Mouse (Mus musculus): Measurements from ENCODE around the gene Trat1. TPM values are rescaled to one million over a fixed set of nuclear protein-coding genes. Genes with fewer than 3 reads are reported as not detected.

Trat1 gene
- polyA plus RNA-seq, 1 experiment, result 0.09 TPM

DNA sequence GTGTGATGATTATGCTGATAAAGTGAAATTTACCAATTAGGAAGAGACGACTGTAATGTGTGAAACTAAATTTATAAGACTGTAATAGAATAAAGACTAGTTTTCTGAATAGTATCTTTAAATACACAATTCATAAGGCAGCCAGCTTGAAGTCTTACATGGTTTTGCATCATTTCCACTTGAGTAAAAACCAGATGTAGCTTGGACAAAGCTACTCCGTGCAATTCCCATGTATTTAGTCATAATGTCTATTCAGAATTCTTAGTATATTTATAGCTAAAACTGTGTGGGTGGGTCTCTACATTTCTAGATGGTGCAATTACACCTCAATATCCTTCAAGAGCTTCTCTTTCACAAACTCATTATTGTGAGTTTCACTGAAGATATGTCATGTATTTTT lies 33.4 kb downstream of the Trat1 start:
- DNase-seq (ENCODE audit: low read depth, low spot score), result no peak
- 75% methylated on average over 2 of the region's 2 CpGs for WGBS

DNA sequence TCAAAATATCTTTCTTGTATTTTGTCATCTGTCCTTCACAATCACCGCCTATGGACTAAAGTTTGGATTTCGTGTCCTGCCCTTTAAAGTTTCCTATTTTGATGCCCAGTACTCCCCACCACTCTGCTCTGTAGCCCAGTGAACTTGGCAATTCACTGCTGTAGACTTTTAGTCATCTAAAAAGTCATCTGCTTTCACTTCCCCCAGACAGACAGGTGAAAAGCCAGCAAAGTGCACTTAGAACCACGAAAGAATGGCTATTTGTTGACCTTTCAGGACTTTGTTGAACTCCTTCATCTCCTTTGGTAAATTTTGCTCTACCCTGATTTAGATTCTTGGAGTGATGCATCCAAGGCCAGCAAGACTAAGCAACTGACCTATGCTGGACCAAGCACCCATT lies 34.9 kb downstream of the Trat1 start:
- no peak for DNase-seq (ENCODE audit: low read depth, low spot score)
- 74% methylated on average over 3 of the region's 3 CpGs for WGBS

DNA sequence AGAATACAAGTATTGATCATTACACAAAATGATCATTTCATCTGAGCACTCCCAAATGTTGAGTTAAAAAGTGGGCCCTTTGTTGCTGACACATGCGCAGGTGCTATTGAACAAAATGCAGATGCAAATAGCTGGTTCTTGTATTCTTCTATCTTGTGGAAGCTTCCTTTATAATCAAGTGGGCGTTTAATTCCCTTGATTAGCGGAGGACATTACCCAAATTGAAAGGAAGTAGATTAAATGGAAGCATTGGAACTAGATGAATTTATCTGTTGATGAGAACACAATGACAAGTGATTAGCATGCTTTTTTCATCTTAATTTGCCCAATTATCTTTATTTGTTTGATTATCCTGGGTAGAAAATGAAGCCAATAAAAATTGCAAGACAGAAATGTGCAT lies 51.6 kb downstream of the Trat1 start:
- DNase-seq (ENCODE audit: low read depth, low spot score), result no peak
- WGBS, result 89% methylated on average over 3 of the region's 3 CpGs

DNA sequence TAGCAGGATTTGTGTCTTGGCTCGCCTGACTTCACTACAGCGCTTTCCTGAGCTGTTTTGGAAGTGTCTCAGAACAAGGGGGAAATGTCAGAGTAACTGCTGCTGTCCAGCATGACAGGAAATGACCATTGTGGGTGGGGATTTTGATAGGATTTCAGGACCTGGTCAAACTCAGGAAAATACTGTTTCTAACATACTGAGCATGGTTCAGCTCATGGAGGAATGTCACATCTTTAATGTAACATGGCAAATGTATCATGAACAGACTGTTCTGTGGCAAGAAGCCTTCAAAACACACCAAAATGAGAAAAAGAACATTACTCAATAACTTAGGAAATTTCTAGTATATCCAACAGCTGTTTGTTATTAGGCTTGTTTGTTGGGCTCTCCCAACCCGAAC lies 52.1 kb downstream of the Trat1 start:
- WGBS, result 76% methylated on average over 3 of the region's 3 CpGs
- DNase-seq (ENCODE audit: low read depth, low spot score), result no peak

DNA sequence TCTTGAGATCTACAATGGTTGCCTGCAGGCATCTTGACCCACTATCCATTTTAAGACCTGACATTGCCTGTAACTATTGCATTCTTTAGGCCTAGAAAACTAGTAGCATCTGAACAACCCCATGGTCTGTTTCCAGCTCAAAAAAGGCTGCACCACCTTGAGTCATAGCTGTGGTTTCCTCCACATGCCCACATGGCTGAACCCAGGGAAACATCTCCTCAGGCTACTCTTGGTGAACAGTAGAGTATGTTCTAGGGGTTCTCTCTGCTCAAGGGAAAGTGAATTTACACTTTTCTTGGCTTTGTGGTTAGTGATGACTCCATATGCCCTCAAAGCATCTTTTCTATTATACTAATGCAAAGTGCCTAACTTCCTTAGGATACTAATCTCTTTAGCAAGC lies 55.5 kb downstream of the Trat1 start:
- DNase-seq (ENCODE audit: low read depth, low spot score), result no peak

DNA sequence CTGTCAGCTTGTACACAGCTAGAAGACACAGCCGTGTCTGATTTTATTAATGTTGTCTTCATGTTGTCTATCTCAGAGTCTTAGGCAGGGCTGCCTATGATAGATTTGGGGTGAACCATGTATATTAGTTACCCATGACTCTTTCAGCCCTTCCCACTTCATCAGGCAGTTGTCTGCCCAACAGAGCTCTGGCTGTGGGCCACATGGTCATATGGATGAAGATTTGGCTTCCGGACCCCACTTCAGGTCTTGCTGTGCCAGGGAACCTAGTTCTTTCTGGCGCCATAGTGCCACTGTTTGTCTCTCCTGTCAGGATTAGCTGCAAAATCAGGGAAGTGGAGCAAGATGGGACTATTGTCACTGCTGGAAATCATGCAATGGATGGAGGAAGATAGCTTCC lies 69.9 kb downstream of the Trat1 start:
- no peak for DNase-seq (ENCODE audit: low read depth, low spot score)
- 88% methylated on average over 3 of the region's 3 CpGs for WGBS

Other genes with a start within 250 kb of the Trat1 start
- gene Retnlb, start 44.8 kb upstream of the Trat1 start, polyA plus RNA-seq (2012; rRNA removed), result 2.6 and 15.9 TPM in 2 replicates
- 5.2 and 6.3 TPM in 2 replicates for gene Retnla, start 70.5 kb upstream of the Trat1 start, polyA plus RNA-seq (2012; rRNA removed)
- gene Retnlg, start 100.6 kb upstream of the Trat1 start, polyA plus RNA-seq (2012; rRNA removed), result 5.3 and 8.2 TPM in 2 replicates
- gene Dzip3, start 222.1 kb upstream of the Trat1 start, polyA plus RNA-seq (2012; rRNA removed), result 1.1 TPM in 2 replicates
- 2.4 and 4.8 TPM in 2 replicates for gene Cip2a, start 222.2 kb upstream of the Trat1 start, polyA plus RNA-seq (2012; rRNA removed)

Measured in large intestine, adult 2 months (tissue).